Mouse (Mus musculus) stomach, embryonic 14.5 days (tissue): Measurements from ENCODE around the gene Irf7. TPM values are rescaled to one million over a fixed set of nuclear protein-coding genes. Genes with fewer than 3 reads are reported as not detected.
"Not testable (repeated sequence)": the region's sequence is repeated elsewhere in the genome, so short reads cannot be mapped to it uniquely, and the experiment has no call there.

Experiments
- ATAC-seq: fragments of 200-750 bp; cut with Nextera tagmentation; 2 replicates; pipeline ENCODE4 v1.8.0; 2017; ENCODE audit warnings: low read depth, moderate TSS enrichment; ENCODE audit not compliant: insufficient number of reproducible peaks, insufficient read depth, low FRiP score
- H3K27ac ChIP-seq: fragments of 300-500 bp; sonication (generic); 2 replicates; pipeline ENCODE4 v1.5.1; 2014; ENCODE audit warnings: mild to moderate bottlenecking, low read length, moderate library complexity, mixed read lengths
- H3K27me3 ChIP-seq: fragments of 300-500 bp; sonication (generic); 2 replicates; pipeline ENCODE4 v1.6.1; 2014; ENCODE audit warnings: low read length, control low read depth, mixed read lengths; ENCODE audit not compliant: control insufficient read depth, insufficient read depth
- H3K36me3 ChIP-seq: fragments of 300-500 bp; sonication (generic); 2 replicates; pipeline ENCODE4 v1.6.1; 2014; ENCODE audit warnings: mild to moderate bottlenecking, control low read depth, low read length, moderate library complexity, mixed read lengths; ENCODE audit not compliant: control insufficient read depth, insufficient read depth
- H3K4me1 ChIP-seq: fragments of 300-500 bp; sonication (generic); 2 replicates; pipeline ENCODE4 v1.6.1; 2014; ENCODE audit warnings: low read length, control low read depth, mixed read lengths; ENCODE audit not compliant: control insufficient read depth, insufficient read depth
- H3K4me2 ChIP-seq: fragments of 300-500 bp; sonication (generic); replicated peaks from 2 replicates; pipeline ENCODE4 v1.6.1; 2014; ENCODE audit warnings: low read depth, low read length, control low read depth
- H3K4me3 ChIP-seq: fragments of 300-500 bp; sonication (generic); 2 replicates; pipeline ENCODE4 v1.5.1; 2014; ENCODE audit warnings: low read depth, low read length, control low read depth
- H3K9ac ChIP-seq: fragments of 300-500 bp; sonication (generic); replicated peaks from 2 replicates; pipeline ENCODE4 v1.6.1; 2014; ENCODE audit warnings: low read depth, mild to moderate bottlenecking, control low read depth, low read length, moderate library complexity, mixed read lengths
- H3K9me3 ChIP-seq: fragments of 300-500 bp; sonication (generic); 2 replicates; pipeline ENCODE4 v1.6.1; 2016; ENCODE audit warnings: low read depth, low read length, control low read depth; ENCODE audit not compliant: control insufficient read depth
- WGBS: fragments of 180-500 bp; shearing (Covaris S2); extraction: QIAGEN DNeasy Blood & Tissue Kit; methylation state at CpG from one replicate; pipeline ENCODE4 v1.1.7; 2014; 5-methylcytosine and 5-hydroxymethylcytosine counted together
- polyA plus RNA-seq: library from polyadenylated mRNA; unstranded; fragments of >200 nt; fragmentation: Nextera tagmentation; extraction: Ambion mirVana; gene quantifications from 2 replicates; pipeline ENCODE4 v1.2.1, GENCODE M21; 2014

Irf7 gene
- polyA plus RNA-seq, 1 experiment from 2014 or later, result 1.6 TPM

GRCm38 (mm10) chr7:141264761-141265410 is 1.4 kb downstream of the Irf7 start:
- H3K4me1 ChIP-seq, result 0 out of 2 replicates have a peak, but pooled peaks cover 2% of the 10 kb centered on the region
- H3K4me3 ChIP-seq, result no peak overlapping the region
- H3K27me3 ChIP-seq, result no peaks in the 10 kb centered on the region
- H3K9ac ChIP-seq, result no peak overlapping the region
- no peak overlapping the region for H3K27ac ChIP-seq
- peak; percentile 24; the same call in 1 of the 2 replicates for ATAC-seq
- no peaks in the 10 kb centered on the region for H3K9me3 ChIP-seq
- WGBS, result 34% methylated on average over 12 of the region's 12 CpGs
- peak overlapping the region; percentile 78; the same call in 1 of the 2 replicates for H3K4me2 ChIP-seq
- H3K36me3 ChIP-seq, result peaks cover 40% of the 10 kb centered on the region

- H3K27ac ChIP-seq, result no peak overlapping the region
- no peak overlapping the region for H3K4me3 ChIP-seq
- H3K4me1 ChIP-seq, result 0 out of 2 replicates have a peak, but pooled peaks cover 2% of the 10 kb centered on the region
- 71% methylated on average over 11 of the region's 11 CpGs for WGBS
- no peak overlapping the region for H3K4me2 ChIP-seq
- no peaks in the 10 kb centered on the region for H3K27me3 ChIP-seq
- peaks cover 46% of the 10 kb centered on the region for H3K36me3 ChIP-seq
- ATAC-seq, result no peak
- H3K9me3 ChIP-seq, result no peaks in the 10 kb centered on the region
- H3K9ac ChIP-seq, result no peak overlapping the region
Observed at GRCm38 (mm10) chr7:141264041-141264700, 2.1 kb downstream of the Irf7 start.

- WGBS, result 90% methylated on average over 13 of the region's 13 CpGs
- H3K4me2 ChIP-seq, result no peak overlapping the region
Observed at GRCm38 (mm10) chr7:141263640-141264039, 2.6 kb downstream of the Irf7 start.

GRCm38 (mm10) chr7:141261480-141261879 is 4.8 kb downstream of the Irf7 start:
- H3K9ac ChIP-seq, result no peak overlapping the region
- 85% methylated on average over 3 of the region's 3 CpGs for WGBS

More at GRCm38 (mm10) chr7:141263640-141264039, 2.6 kb downstream of the Irf7 start:
- Histone ChIP-seq H3K4me3 (no peak overlapping the region), H3K27me3 (no peaks in the 10 kb centered on the region), H3K36me3 (peaks cover 52% of the 10 kb centered on the region), H3K4me1 (0 out of 2 replicates have a peak, but pooled peaks cover 2% of the 10 kb centered on the region), H3K9me3 (no peaks in the 10 kb centered on the region), H3K27ac (no peak overlapping the region), H3K9ac (no peak overlapping the region)
- ATAC-seq, result no peak

GRCm38 (mm10) chr7:141256159-141256558 is 10.1 kb downstream of the Irf7 start:
- Histone ChIP-seq H3K9ac (no peak overlapping the region), H3K9me3 (no peaks in the 10 kb centered on the region), H3K27me3 (no peaks in the 10 kb centered on the region), H3K4me3 (no peak overlapping the region), H3K36me3 (peaks cover 86% of the 10 kb centered on the region), H3K4me1 (no peaks in the 10 kb centered on the region), H3K4me2 (no peak overlapping the region), H3K27ac (no peak overlapping the region)
- WGBS, result 94% methylated on average over 10 of the region's 10 CpGs
- ATAC-seq, result no peak

More at GRCm38 (mm10) chr7:141261480-141261879, 4.8 kb downstream of the Irf7 start:
- Histone ChIP-seq H3K4me2 (no peak overlapping the region), H3K4me3 (no peak overlapping the region), H3K36me3 (peaks cover 73% of the 10 kb centered on the region), H3K9me3 (no peaks in the 10 kb centered on the region), H3K27ac (no peak overlapping the region), H3K27me3 (no peaks in the 10 kb centered on the region), H3K4me1 (0 out of 2 replicates have a peak, but pooled peaks cover 2% of the 10 kb centered on the region)
- ATAC-seq, result no peak

- H3K4me3 ChIP-seq, H3K4me2 ChIP-seq, H3K4me1 ChIP-seq, H3K9ac ChIP-seq, H3K27ac ChIP-seq, H3K9me3 ChIP-seq, H3K27me3 ChIP-seq, ATAC-seq: not testable (repeated sequence)
- 89% methylated on average over 4 of the region's 4 CpGs for WGBS
- H3K36me3 ChIP-seq, result peaks cover 76% of the 10 kb centered on the region
Observed at GRCm38 (mm10) chr7:141250486-141250885, 15.8 kb downstream of the Irf7 start.

- no peak overlapping the region for H3K4me3 ChIP-seq
- no peaks in the 10 kb centered on the region for H3K27me3 ChIP-seq
- H3K27ac ChIP-seq, result no peak overlapping the region
- no peak for ATAC-seq
- no peaks in the 10 kb centered on the region for H3K9me3 ChIP-seq
- WGBS, result 90% methylated on average over 9 of the region's 10 CpGs
- H3K4me1 ChIP-seq, result peaks cover 9% of the 10 kb centered on the region
- H3K4me2 ChIP-seq, result no peak overlapping the region
- no peak overlapping the region for H3K9ac ChIP-seq
- peaks cover 43% of the 10 kb centered on the region for H3K36me3 ChIP-seq
Observed at GRCm38 (mm10) chr7:141231551-141231950, 34.7 kb downstream of the Irf7 start.

- Histone ChIP-seq H3K4me3 (no peak overlapping the region), H3K9me3 (no peaks in the 10 kb centered on the region), H3K4me2 (no peak overlapping the region), H3K27ac (no peak overlapping the region), H3K4me1 (peaks cover 9% of the 10 kb centered on the region), H3K36me3 (peaks cover 41% of the 10 kb centered on the region), H3K27me3 (no peaks in the 10 kb centered on the region), H3K9ac (no peak overlapping the region)
- 97% methylated on average over 3 of the region's 3 CpGs for WGBS
- no peak for ATAC-seq
Observed at GRCm38 (mm10) chr7:141231111-141231510, 35.2 kb downstream of the Irf7 start.
